Mouse (Mus musculus) T-helper 17 cell (primary cell): ENCODE results near the gene Tcaf2.

Experiments
- in situ Hi-C, 2 experiments: fragments of 300-600 bp; cut with MboI, MseI; formaldehyde crosslinking; loops; 1 replicate in 1 of 2; 2 replicates in 1 of 2; pipeline ENCODE4 v1.15.1; 2025; ENCODE audit warnings: high pct_unique_total_duplicates in 2 of 2

The Tcaf2 gene

DNA sequence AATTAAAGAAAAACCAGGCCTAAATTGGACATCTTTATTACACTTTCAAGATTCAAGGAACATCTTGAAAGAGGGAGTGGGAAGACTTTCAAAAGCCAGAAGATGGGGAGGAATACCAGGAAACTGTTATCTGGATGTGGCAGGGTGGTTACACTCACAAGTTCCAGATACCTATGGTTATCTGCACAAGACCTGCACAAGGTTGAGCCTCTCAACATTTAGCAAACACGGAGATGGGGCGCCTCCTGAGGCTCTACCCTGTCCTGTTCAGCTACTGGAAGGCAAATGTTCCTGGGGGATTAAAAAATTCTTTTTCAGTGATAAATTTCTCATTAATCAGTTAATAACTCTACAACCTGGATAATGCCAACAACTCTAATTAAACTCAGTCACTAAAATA, 67.6 kb downstream of the Tcaf2 start:
- in situ Hi-C loops: loop anchor here (25.0 kb wide), 1 partner anchor 965 kb away; the partner anchor contains the start of gene Ephb6 (in 2 of the 2)
